Mouse (Mus musculus): ENCODE results near the gene Pbp2. TPM values are rescaled to one million over a fixed set of nuclear protein-coding genes. Genes with fewer than 3 reads are reported as not detected.

Gene Pbp2
- polyA plus RNA-seq, 1 experiment = not detected

GRCm38 (mm10) chr6:135322749-135323148 is 12.5 kb upstream of the Pbp2 start:
- 86% methylated on average over 7 of the region's 7 CpGs for WGBS
- no peaks in the 10 kb centered on the region for H3K27me3 ChIP-seq (ENCODE audit: control insufficient read depth, insufficient read depth, low read length)
- no peak overlapping the region for H3K4me3 ChIP-seq (replicated peaks; ENCODE audit: insufficient read depth, low read depth, low read length)
- H3K4me1 ChIP-seq (ENCODE audit: control insufficient read depth, insufficient read depth, low read length) = peaks cover 3% of the 10 kb centered on the region; the same call in 1 of the 2 replicates
- H3K27ac ChIP-seq (ENCODE audit: insufficient read depth, low read length) = no peak overlapping the region
- TF ChIP-seq CTCF (IDR thresholded peaks at IDR 0.05; ENCODE audit: borderline replicate concordance, insufficient read depth, low read depth, low read length) = no peak
- no peak for TF ChIP-seq POLR2A (IDR thresholded peaks at IDR 0.05; ENCODE audit: borderline replicate concordance, insufficient read depth, low read length)
- no peak for DNase-seq

- 82% methylated on average over 5 of the region's 5 CpGs for WGBS
- no peak for DNase-seq
- H3K4me1 ChIP-seq (ENCODE audit: control insufficient read depth, insufficient read depth, low read length) = peaks cover 3% of the 10 kb centered on the region; the same call in 1 of the 2 replicates
- no peak for TF ChIP-seq CTCF (IDR thresholded peaks at IDR 0.05; ENCODE audit: borderline replicate concordance, insufficient read depth, low read depth, low read length)
- TF ChIP-seq POLR2A (IDR thresholded peaks at IDR 0.05; ENCODE audit: borderline replicate concordance, insufficient read depth, low read length) = no peak
- H3K4me3 ChIP-seq (replicated peaks; ENCODE audit: insufficient read depth, low read depth, low read length) = no peak overlapping the region
- no peak overlapping the region for H3K27ac ChIP-seq (ENCODE audit: insufficient read depth, low read length)
- H3K27me3 ChIP-seq (ENCODE audit: control insufficient read depth, insufficient read depth, low read length) = no peaks in the 10 kb centered on the region
These were observed 9.3 kb upstream of the Pbp2 start for GRCm38 (mm10) chr6:135319431-135319933.

DNA sequence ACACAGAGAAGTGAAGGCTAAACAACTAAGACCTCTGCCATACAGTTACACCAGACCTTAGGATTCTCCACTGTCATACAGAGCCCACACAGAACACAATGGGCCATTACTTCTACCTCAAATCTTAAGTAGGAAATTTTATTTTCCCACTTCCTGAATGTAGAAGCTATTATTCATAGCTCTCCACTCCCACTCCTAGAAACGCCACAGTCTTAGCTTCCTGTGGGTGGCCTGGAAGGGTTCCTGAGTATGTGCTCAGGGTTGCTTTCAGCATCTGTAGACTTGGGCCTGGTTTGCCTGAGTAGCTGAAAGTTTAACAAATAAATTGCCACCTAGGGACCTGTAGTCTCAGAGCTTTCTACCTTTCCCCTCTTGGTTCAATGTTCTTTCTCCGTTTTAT is 5.9 kb upstream of the Pbp2 start:
- no peaks in the 10 kb centered on the region for H3K4me1 ChIP-seq (ENCODE audit: control insufficient read depth, insufficient read depth, low read length)
- TF ChIP-seq CTCF (IDR thresholded peaks at IDR 0.05; ENCODE audit: borderline replicate concordance, insufficient read depth, low read depth, low read length) (no peak), POLR2A (IDR thresholded peaks at IDR 0.05; ENCODE audit: borderline replicate concordance, insufficient read depth, low read length) (no peak)
- no peak overlapping the region for H3K27ac ChIP-seq (ENCODE audit: insufficient read depth, low read length)
- DNase-seq = no peak
- WGBS = 93% methylated on average over 2 of the region's 2 CpGs
- no peaks in the 10 kb centered on the region for H3K27me3 ChIP-seq (ENCODE audit: control insufficient read depth, insufficient read depth, low read length)
- H3K4me3 ChIP-seq (replicated peaks; ENCODE audit: insufficient read depth, low read depth, low read length) = no peak overlapping the region

DNA sequence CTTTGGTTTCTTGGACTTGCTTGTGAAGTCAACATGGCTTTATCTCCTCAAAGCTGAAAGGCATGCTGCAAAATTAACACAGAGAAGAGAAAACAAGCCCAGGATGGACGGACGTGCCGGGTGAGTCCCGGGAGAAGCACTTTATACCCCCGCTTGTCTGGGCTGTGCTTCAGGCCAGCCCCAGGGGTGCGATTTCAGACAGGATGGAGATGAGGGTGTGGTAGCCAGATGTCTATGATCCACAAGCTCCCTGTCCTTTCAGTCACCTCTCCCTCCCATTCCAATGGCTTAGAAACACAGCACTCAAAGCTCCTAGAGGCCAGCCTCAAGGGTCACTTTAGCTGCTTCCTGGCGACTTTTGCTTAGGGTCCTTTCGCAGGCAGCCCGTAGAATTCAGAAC is 3.8 kb upstream of the Pbp2 start:
- Histone ChIP-seq H3K27ac (ENCODE audit: insufficient read depth, low read length) (no peak overlapping the region), H3K27me3 (ENCODE audit: control insufficient read depth, insufficient read depth, low read length) (no peaks in the 10 kb centered on the region), H3K4me1 (ENCODE audit: control insufficient read depth, insufficient read depth, low read length) (no peaks in the 10 kb centered on the region), H3K4me3 (replicated peaks; ENCODE audit: insufficient read depth, low read depth, low read length) (no peak overlapping the region)
- TF ChIP-seq CTCF (IDR thresholded peaks at IDR 0.05; ENCODE audit: borderline replicate concordance, insufficient read depth, low read depth, low read length) = no peak
- TF ChIP-seq POLR2A (IDR thresholded peaks at IDR 0.05; ENCODE audit: borderline replicate concordance, insufficient read depth, low read length) = no peak
- DNase-seq = no peak
- WGBS = 75% methylated on average over 9 of the region's 9 CpGs

DNA sequence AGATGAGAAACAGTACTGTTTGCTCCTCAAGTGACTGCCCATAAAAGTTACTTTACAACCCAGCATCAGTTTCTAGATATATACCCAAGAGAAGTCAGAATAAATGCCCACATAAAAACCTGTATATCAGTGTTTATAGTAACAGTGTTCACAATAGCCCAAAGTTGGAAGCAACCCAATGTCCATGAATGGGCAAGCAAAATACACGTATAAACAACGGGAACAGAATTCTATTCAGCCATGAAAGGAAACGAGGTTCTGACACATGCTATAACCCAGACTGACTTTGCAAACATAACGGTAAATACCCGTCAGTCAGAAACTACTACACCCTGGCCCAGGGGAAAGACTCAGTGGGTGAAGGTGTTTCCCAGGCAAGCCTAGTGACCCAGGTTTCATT is 1.8 kb upstream of the Pbp2 start:
- H3K4me1 ChIP-seq (ENCODE audit: control insufficient read depth, insufficient read depth, low read length) = no peaks in the 10 kb centered on the region
- TF ChIP-seq POLR2A (IDR thresholded peaks at IDR 0.05; ENCODE audit: borderline replicate concordance, insufficient read depth, low read length) (no peak), CTCF (IDR thresholded peaks at IDR 0.05; ENCODE audit: borderline replicate concordance, insufficient read depth, low read depth, low read length) (no peak)
- no peak for DNase-seq
- no peak overlapping the region for H3K4me3 ChIP-seq (replicated peaks; ENCODE audit: insufficient read depth, low read depth, low read length)
- H3K27ac ChIP-seq (ENCODE audit: insufficient read depth, low read length) = no peak overlapping the region
- WGBS = 61% methylated on average over 5 of the region's 5 CpGs
- no peaks in the 10 kb centered on the region for H3K27me3 ChIP-seq (ENCODE audit: control insufficient read depth, insufficient read depth, low read length)

GRCm38 (mm10) chr6:135304576-135305260 is 5.5 kb downstream of the Pbp2 start:
- Histone ChIP-seq H3K27ac (ENCODE audit: insufficient read depth, low read length) (no peak overlapping the region), H3K4me1 (ENCODE audit: control insufficient read depth, insufficient read depth, low read length) (no peaks in the 10 kb centered on the region), H3K27me3 (ENCODE audit: control insufficient read depth, insufficient read depth, low read length) (no peaks in the 10 kb centered on the region), H3K4me3 (replicated peaks; ENCODE audit: insufficient read depth, low read depth, low read length) (no peak overlapping the region)
- DNase-seq = no peak
- WGBS = 71% methylated on average over 7 of the region's 7 CpGs
- no peak for TF ChIP-seq POLR2A (IDR thresholded peaks at IDR 0.05; ENCODE audit: borderline replicate concordance, insufficient read depth, low read length)
- TF ChIP-seq CTCF (IDR thresholded peaks at IDR 0.05; ENCODE audit: borderline replicate concordance, insufficient read depth, low read depth, low read length) = no peak

DNA sequence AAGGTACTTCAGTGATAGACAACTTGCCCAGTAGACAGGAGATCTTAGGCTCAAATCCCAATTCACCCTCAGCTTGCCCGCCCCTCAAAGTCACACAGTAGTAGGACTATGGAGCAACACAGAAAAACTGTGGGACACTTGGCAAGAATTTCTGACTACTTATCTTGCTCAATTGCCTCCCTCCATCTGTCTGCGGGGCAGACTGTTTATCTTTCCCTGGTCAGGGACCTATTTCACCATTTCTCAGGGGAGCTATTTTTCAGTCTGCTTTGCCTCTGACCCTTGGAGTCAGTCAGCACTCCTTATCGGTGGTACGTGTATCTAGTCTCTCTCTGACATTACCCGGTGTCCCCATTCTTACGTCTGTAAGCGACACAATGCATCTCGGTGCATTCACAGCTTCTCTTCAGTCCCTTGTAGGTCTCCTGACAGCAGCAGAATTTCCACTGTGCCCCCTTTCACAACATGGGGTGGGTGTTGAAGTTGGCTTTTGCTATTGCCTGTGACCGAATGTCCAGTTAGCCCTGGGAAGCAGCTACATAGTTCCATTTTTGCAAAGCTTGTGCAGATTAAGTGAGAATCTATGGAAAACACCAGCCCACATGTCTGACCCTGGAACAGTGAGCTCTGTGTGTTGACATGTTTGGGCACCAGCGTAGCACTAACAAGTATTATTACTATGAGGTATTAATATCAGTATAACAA is 7.6 kb downstream of the Pbp2 start:
- no peak for TF ChIP-seq CTCF (IDR thresholded peaks at IDR 0.05; ENCODE audit: borderline replicate concordance, insufficient read depth, low read depth, low read length)
- no peak for TF ChIP-seq POLR2A (IDR thresholded peaks at IDR 0.05; ENCODE audit: borderline replicate concordance, insufficient read depth, low read length)
- DNase-seq = no peak
- Histone ChIP-seq H3K27me3 (ENCODE audit: control insufficient read depth, insufficient read depth, low read length) (no peaks in the 10 kb centered on the region), H3K4me1 (ENCODE audit: control insufficient read depth, insufficient read depth, low read length) (no peaks in the 10 kb centered on the region), H3K27ac (ENCODE audit: insufficient read depth, low read length) (no peak overlapping the region), H3K4me3 (replicated peaks; ENCODE audit: insufficient read depth, low read depth, low read length) (no peak overlapping the region)
- 51% methylated on average over 10 of the region's 10 CpGs for WGBS

DNA sequence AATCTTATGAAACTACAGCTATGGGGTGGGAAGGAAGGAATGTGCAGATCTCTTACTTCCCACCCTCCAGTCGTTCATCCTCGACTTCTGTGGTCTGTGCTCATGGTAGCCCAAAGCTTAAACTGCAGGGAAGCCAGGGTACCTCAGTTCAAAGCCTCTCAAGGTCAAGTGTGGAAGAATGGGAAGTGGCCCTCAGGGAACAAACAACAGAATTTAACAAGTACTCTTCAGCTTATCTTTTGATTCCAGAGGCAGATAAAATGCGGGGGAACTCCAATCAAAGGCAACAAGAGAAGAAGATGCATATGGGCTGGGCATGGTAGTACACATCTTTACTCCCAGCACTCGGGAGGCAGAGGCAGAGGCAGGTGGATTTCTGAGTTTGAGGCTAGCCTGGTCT is 9.7 kb downstream of the Pbp2 start:
- Histone ChIP-seq H3K4me1 (ENCODE audit: control insufficient read depth, insufficient read depth, low read length) (no peaks in the 10 kb centered on the region), H3K27ac (ENCODE audit: insufficient read depth, low read length) (no peak overlapping the region), H3K4me3 (replicated peaks; ENCODE audit: insufficient read depth, low read depth, low read length) (no peak overlapping the region), H3K27me3 (ENCODE audit: control insufficient read depth, insufficient read depth, low read length) (no peaks in the 10 kb centered on the region)
- no peak for DNase-seq
- TF ChIP-seq POLR2A (IDR thresholded peaks at IDR 0.05; ENCODE audit: borderline replicate concordance, insufficient read depth, low read length) (no peak), CTCF (IDR thresholded peaks at IDR 0.05; ENCODE audit: borderline replicate concordance, insufficient read depth, low read depth, low read length) (no peak)
- WGBS = 85% methylated on average over 4 of the region's 4 CpGs

Data from cerebellum, adult 2 months (tissue).